Mouse (Mus musculus): ENCODE measurements around the gene Chit1.

Gene Chit1

GRCm38 (mm10) chr1:134079477-134080163 lies 31.4 kb upstream of the Chit1 start:
- DNase-seq (ENCODE audit: low spot score), result peak; percentile 69

GRCm38 (mm10) chr1:134080406-134080805 lies 30.6 kb upstream of the Chit1 start:
- no peak for DNase-seq (ENCODE audit: low spot score)

GRCm38 (mm10) chr1:134080881-134081450 lies 30.1 kb upstream of the Chit1 start:
- no peak for DNase-seq (ENCODE audit: low spot score)

- DNase-seq (ENCODE audit: low spot score), result no peak
These were observed 28.0 kb upstream of the Chit1 start for GRCm38 (mm10) chr1:134082987-134083516.

- DNase-seq (ENCODE audit: low spot score), result no peak
These were observed 27.4 kb upstream of the Chit1 start for GRCm38 (mm10) chr1:134083676-134084075.

- no peak for DNase-seq (ENCODE audit: low spot score)
These were observed 26.9 kb upstream of the Chit1 start for GRCm38 (mm10) chr1:134084128-134084527.

- DNase-seq (ENCODE audit: low spot score), result no peak
These were observed 25.0 kb upstream of the Chit1 start for GRCm38 (mm10) chr1:134086017-134086416.

GRCm38 (mm10) chr1:134086811-134087398 lies 24.1 kb upstream of the Chit1 start:
- no peak for DNase-seq (ENCODE audit: low spot score)

GRCm38 (mm10) chr1:134089074-134089473 lies 22.0 kb upstream of the Chit1 start:
- DNase-seq (ENCODE audit: low spot score), result no peak

GRCm38 (mm10) chr1:134091851-134092250 lies 19.2 kb upstream of the Chit1 start:
- no peak for DNase-seq (ENCODE audit: low spot score)

GRCm38 (mm10) chr1:134092368-134092767 lies 18.7 kb upstream of the Chit1 start:
- DNase-seq (ENCODE audit: low spot score), result no peak

GRCm38 (mm10) chr1:134092852-134093770 lies 17.9 kb upstream of the Chit1 start:
- peak; percentile 95 for DNase-seq (ENCODE audit: low spot score)

- DNase-seq (ENCODE audit: low spot score), result no peak
These were observed 17.1 kb upstream of the Chit1 start for GRCm38 (mm10) chr1:134093771-134094526.

- no peak for DNase-seq (ENCODE audit: low spot score)
These were observed 15.9 kb upstream of the Chit1 start for GRCm38 (mm10) chr1:134095033-134095612.

- DNase-seq (ENCODE audit: low spot score), result no peak
These were observed 15.3 kb upstream of the Chit1 start for GRCm38 (mm10) chr1:134095721-134096120.

GRCm38 (mm10) chr1:134096264-134096934 lies 14.6 kb upstream of the Chit1 start:
- no peak for DNase-seq (ENCODE audit: low spot score)

- DNase-seq (ENCODE audit: low spot score), result no peak
These were observed 13.8 kb upstream of the Chit1 start for GRCm38 (mm10) chr1:134097080-134097855.

GRCm38 (mm10) chr1:134097956-134098725 lies 12.9 kb upstream of the Chit1 start:
- peak; percentile 77 for DNase-seq (ENCODE audit: low spot score)
